Comparison of ENCODE assay signal across 28 mouse cellular contexts in genomic region chr5:147791121-147791520, GRCm38 (mm10).
DNase-seq lines count a peak whose midpoint lies in the region; ATAC-seq and TF ChIP-seq lines count a peak whose summit lies in the region.
"Had no signal": no experiment of that assay in that cellular context is flagged by ENCODE, and none has a peak within 500 bp of the region (broad histone marks: within the 10 kb centered on the region; RNA-seq: fewer than 3 reads in every experiment).

No protein-coding gene starts in this region.

- H3K27me3 ChIP-seq in hindbrain, postnatal 0 days (ENCODE audit: insufficient read depth, low read length) = no peaks in the 10 kb centered on the region
- no peaks in the 10 kb centered on the region for H3K27me3 ChIP-seq in hindbrain, embryonic 11.5 days (ENCODE audit: control insufficient read depth, insufficient read depth, low read length)
- H3K27me3 ChIP-seq in liver, embryonic 14.5 days (ENCODE audit: control insufficient read depth, insufficient read depth, low read length) = no peaks in the 10 kb centered on the region
- no peaks in the 10 kb centered on the region for H3K27me3 ChIP-seq in liver, embryonic 12.5 days (replicated peaks)
- peaks cover 6% of the 10 kb centered on the region for H3K27me3 ChIP-seq in CH12.LX (replicated peaks)
- H3K27me3 ChIP-seq: embryonic facial prominence, embryonic 13.5 days; forebrain, embryonic 13.5 days; heart, embryonic 13.5 days; intestine, embryonic 15.5 days; kidney, embryonic 15.5 days; liver, embryonic 13.5 days had no signal

- no peak for TF ChIP-seq POLR2A in CH12.LX (IDR thresholded peaks at IDR 0.05; ENCODE audit: low read depth, low read length)

- no peak overlapping the region for H3K9ac ChIP-seq in hindbrain, postnatal 0 days (replicated peaks; ENCODE audit: low read length)
- no peak overlapping the region for H3K9ac ChIP-seq in hindbrain, embryonic 11.5 days (ENCODE audit: low read depth, low read length)
- no peak overlapping the region for H3K9ac ChIP-seq in liver, embryonic 14.5 days (replicated peaks)
- no peak overlapping the region for H3K9ac ChIP-seq in liver, embryonic 12.5 days
- no peak overlapping the region for H3K9ac ChIP-seq in CH12.LX (ENCODE audit: insufficient read depth, low read depth)
- H3K9ac ChIP-seq: embryonic facial prominence, embryonic 13.5 days; forebrain, embryonic 13.5 days; heart, embryonic 13.5 days; hindbrain, embryonic 14.5 days; intestine, embryonic 15.5 days; kidney, embryonic 15.5 days; liver, embryonic 13.5 days had no signal

- no peak overlapping the region for H3K4me3 ChIP-seq in hindbrain, postnatal 0 days (ENCODE audit: low read length)
- no peak overlapping the region for H3K4me3 ChIP-seq in hindbrain, embryonic 11.5 days (ENCODE audit: low read depth, low read length)
- no peak overlapping the region for H3K4me3 ChIP-seq in liver, embryonic 14.5 days (ENCODE audit: insufficient read depth in 1 of 2, low read depth in 2 of 2, low read length in 2 of 2)
- H3K4me3 ChIP-seq in liver, embryonic 12.5 days = no peak overlapping the region
- no peak overlapping the region for H3K4me3 ChIP-seq in CH12.LX (replicated peaks in 1 of 3; ENCODE audit: low read depth in 2 of 3, low read length in 2 of 3, poor library complexity in 1 of 3)
- H3K4me3 ChIP-seq: embryonic facial prominence, embryonic 13.5 days; erythroblast, embryonic 14.5 days; forebrain, embryonic 13.5 days; heart, embryonic 13.5 days; intestine, embryonic 15.5 days; kidney, embryonic 15.5 days; limb, embryonic 10.5 days; liver, embryonic 13.5 days had no signal

- ATAC-seq in hindbrain, postnatal 0 days = no peak
- no peak for ATAC-seq in hindbrain, embryonic 11.5 days (ENCODE audit: low FRiP score)
- ATAC-seq in liver, embryonic 14.5 days (ENCODE audit: insufficient read depth) = no peak
- no peak for ATAC-seq in liver, embryonic 12.5 days
- no peak for ATAC-seq in erythroid progenitor cell, adult 5-6 weeks (replicated peaks; ENCODE audit: low FRiP score, poor library complexity, severe bottlenecking)
- ATAC-seq: activated CD4-positive, CD25-positive, alpha-beta regulatory T cell, adult 4 months; forebrain, embryonic 13.5 days; intestine, embryonic 15.5 days had no signal

- no peak for TF ChIP-seq EP300 in liver, embryonic 14.5 days (IDR thresholded peaks at IDR 0.05; ENCODE audit: low read depth)
- no peak for TF ChIP-seq EP300 in CH12.LX (IDR thresholded peaks at IDR 0.05; ENCODE audit: low read length)

- dilution Hi-C loops in CH12.LX (cut with MboI; ENCODE audit: extremely low pct_ligation_motif_present, extremely low pct_unique_long_range_greater_than_20kb, low sequenced_read_pairs) = no loop called here

- peak; percentile 17; the same call in 1 of the 2 replicates for TF ChIP-seq CTCF in hindbrain, postnatal 0 days (IDR thresholded peaks at IDR 0.05; ENCODE audit: low read depth)
- peak; percentile 34; the same call in 1 of the 2 replicates for TF ChIP-seq CTCF in liver, embryonic 14.5 days (IDR thresholded peaks at IDR 0.05; ENCODE audit: low read depth)
- peak; percentile 9 to 18; a peak in 1 of 4 replicates for TF ChIP-seq CTCF in CH12.LX (conservative IDR thresholded peaks at IDR 0.05 in 1 of 2, IDR thresholded peaks at IDR 0.05 in 1 of 2; ENCODE audit: low read depth in 2 of 2, low read length in 2 of 2)

- H3K36me3 ChIP-seq in hindbrain, postnatal 0 days (ENCODE audit: insufficient read depth, low read length) = no peaks in the 10 kb centered on the region
- H3K36me3 ChIP-seq in hindbrain, embryonic 11.5 days (ENCODE audit: control insufficient read depth, insufficient read depth, low read length) = no peaks in the 10 kb centered on the region
- no peaks in the 10 kb centered on the region for H3K36me3 ChIP-seq in liver, embryonic 14.5 days (replicated peaks; ENCODE audit: control insufficient read depth, insufficient read depth, low read depth)
- H3K36me3 ChIP-seq in liver, embryonic 12.5 days = no peaks in the 10 kb centered on the region
- H3K36me3 ChIP-seq in CH12.LX (replicated peaks in 1 of 2; ENCODE audit: control insufficient read depth in 1 of 2, insufficient read depth in 1 of 2, low read length in 1 of 2) = no peaks in the 10 kb centered on the region
- H3K36me3 ChIP-seq: embryonic facial prominence, embryonic 13.5 days; G1E; heart, embryonic 13.5 days; intestine, embryonic 15.5 days; kidney, embryonic 15.5 days; limb, embryonic 10.5 days; liver, embryonic 13.5 days had no signal

- DNase-seq in hindbrain, postnatal 0 days (ENCODE audit: low spot score) = no peak
- DNase-seq in hindbrain, embryonic 11.5 days (ENCODE audit: low spot score) = no peak
- no peak for DNase-seq in liver, embryonic 14.5 days (ENCODE audit: low read depth in 3 of 3, low spot score in 3 of 3)
- DNase-seq in A20 (ENCODE audit: low read depth, low spot score) = peak; percentile 17
- DNase-seq in CH12.LX (ENCODE audit: extremely low read depth) = no peak
- DNase-seq in adrenal gland, postnatal 14 days = no peak
- DNase-seq: adrenal gland, adult 8-10 months; cerebellum, adult 2 months; cerebellum, postnatal 25 days; embryo, embryonic 11 days; gastrocnemius, postnatal 14 days; heart, adult 18-20 months; heart, postnatal 36 days; kidney, postnatal 4 days; liver, embryonic 13.5 days had no signal

- no peak overlapping the region for H3K4me2 ChIP-seq in hindbrain, postnatal 0 days (ENCODE audit: low read depth, low read length)
- H3K4me2 ChIP-seq in hindbrain, embryonic 11.5 days (replicated peaks; ENCODE audit: low read depth, low read length) = no peak overlapping the region
- no peak overlapping the region for H3K4me2 ChIP-seq in liver, embryonic 14.5 days (ENCODE audit: low read depth)
- no peak overlapping the region for H3K4me2 ChIP-seq in liver, embryonic 12.5 days
- H3K4me2 ChIP-seq in CH12.LX (ENCODE audit: insufficient read depth, low read depth, poor library complexity, severe bottlenecking) = no peak overlapping the region
- H3K4me2 ChIP-seq: embryonic facial prominence, embryonic 13.5 days; forebrain, embryonic 13.5 days; heart, embryonic 13.5 days; hindbrain, embryonic 14.5 days; intestine, embryonic 15.5 days; kidney, embryonic 15.5 days; liver, embryonic 13.5 days; midbrain, embryonic 11.5 days had no signal

- no peaks in the 10 kb centered on the region for H3K4me1 ChIP-seq in hindbrain, postnatal 0 days (ENCODE audit: insufficient read depth, low read length)
- H3K4me1 ChIP-seq in hindbrain, embryonic 11.5 days (replicated peaks; ENCODE audit: control insufficient read depth, insufficient read depth, low read length) = no peaks in the 10 kb centered on the region
- no peaks in the 10 kb centered on the region for H3K4me1 ChIP-seq in liver, embryonic 14.5 days (replicated peaks; ENCODE audit: control insufficient read depth in 2 of 2, insufficient read depth in 2 of 2, low read length in 1 of 2)
- no peaks in the 10 kb centered on the region for H3K4me1 ChIP-seq in liver, embryonic 12.5 days
- H3K4me1 ChIP-seq in CH12.LX (ENCODE audit: control insufficient read depth in 1 of 2, insufficient read depth in 2 of 2) = no peaks in the 10 kb centered on the region
- H3K4me1 ChIP-seq: embryonic facial prominence, embryonic 13.5 days; forebrain, embryonic 13.5 days; intestine, embryonic 15.5 days; limb, embryonic 10.5 days; liver, embryonic 13.5 days had no signal

- H3K27ac ChIP-seq in hindbrain, postnatal 0 days = no peak overlapping the region
- no peak overlapping the region for H3K27ac ChIP-seq in hindbrain, embryonic 11.5 days (ENCODE audit: low read depth, low read length)
- H3K27ac ChIP-seq in liver, embryonic 14.5 days = no peak overlapping the region
- H3K27ac ChIP-seq in liver, embryonic 12.5 days = no peak overlapping the region
- no peak overlapping the region for H3K27ac ChIP-seq in CH12.LX (ENCODE audit: insufficient read depth, low read depth)
- H3K27ac ChIP-seq: embryonic facial prominence, embryonic 13.5 days; forebrain, embryonic 13.5 days; heart, embryonic 13.5 days; hindbrain, embryonic 14.5 days; intestine, embryonic 15.5 days; kidney, embryonic 15.5 days; limb, embryonic 10.5 days; liver, embryonic 13.5 days had no signal

- TF ChIP-seq RAD21 in CH12.LX (IDR thresholded peaks at IDR 0.05; ENCODE audit: low read depth, low read length) = no peak

- in situ Hi-C loops in CH12.LX (cut with MboI; ENCODE audit: low pct_ligation_motif_present, low pct_unique_long_range_greater_than_20kb, low sequenced_read_pairs) = no loop called here

- no peaks in the 10 kb centered on the region for H3K9me3 ChIP-seq in hindbrain, postnatal 0 days (ENCODE audit: low read length)
- no peaks in the 10 kb centered on the region for H3K9me3 ChIP-seq in hindbrain, embryonic 11.5 days (ENCODE audit: control insufficient read depth, low read length)
- no peaks in the 10 kb centered on the region; the same call in 1 of the 2 replicates for H3K9me3 ChIP-seq in liver, embryonic 14.5 days (ENCODE audit: control insufficient read depth, low read length)
- 0 out of 2 replicates have a peak, but pooled peaks cover 5% of the 10 kb centered on the region for H3K9me3 ChIP-seq in liver, embryonic 12.5 days (replicated peaks)
- peaks cover 5% of the 10 kb centered on the region for H3K9me3 ChIP-seq in CH12.LX (replicated peaks; ENCODE audit: low read length)
- H3K9me3 ChIP-seq: embryonic facial prominence, embryonic 13.5 days; forebrain, embryonic 13.5 days; heart, embryonic 13.5 days; intestine, embryonic 15.5 days; kidney, embryonic 15.5 days; limb, embryonic 10.5 days; liver, embryonic 13.5 days had no signal

- no peaks in the 10 kb centered on the region for H3K79me2 ChIP-seq in CH12.LX (replicated peaks; ENCODE audit: control insufficient read depth, extremely low read depth, insufficient read depth, poor library complexity, severe bottlenecking)

TF ChIP-seq in CH12.LX, 34 proteins besides CTCF, POLR2A, EP300 and RAD21:
- TF ChIP-seq JUN (IDR thresholded peaks at IDR 0.05; ENCODE audit: insufficient read depth, low read depth, low read length) (no peak), MXI1 (IDR thresholded peaks at IDR 0.05; ENCODE audit: low read depth, low read length) (no peak), USF1 (IDR thresholded peaks at IDR 0.05; ENCODE audit: low read depth, low read length) (no peak), TCF12 (IDR thresholded peaks at IDR 0.05; ENCODE audit: low read depth, low read length) (no peak), ZMIZ1 (IDR thresholded peaks at IDR 0.05; ENCODE audit: low read depth, low read length) (no peak), CHD1 (IDR thresholded peaks at IDR 0.05; ENCODE audit: low read depth, low read length) (no peak), GABPA (IDR thresholded peaks at IDR 0.05; ENCODE audit: insufficient replicate concordance, low read depth, low read length) (no peak), ELF1 (IDR thresholded peaks at IDR 0.05; ENCODE audit: low read depth, low read length) (no peak)
